Mouse (Mus musculus): Measurements from ENCODE around the gene Mnx1. TPM values are rescaled to one million over a fixed set of nuclear protein-coding genes. Genes with fewer than 3 reads are reported as not detected.

Gene Mnx1
- polyA plus RNA-seq, 1 experiment from 2014 or later = not detected

DNA sequence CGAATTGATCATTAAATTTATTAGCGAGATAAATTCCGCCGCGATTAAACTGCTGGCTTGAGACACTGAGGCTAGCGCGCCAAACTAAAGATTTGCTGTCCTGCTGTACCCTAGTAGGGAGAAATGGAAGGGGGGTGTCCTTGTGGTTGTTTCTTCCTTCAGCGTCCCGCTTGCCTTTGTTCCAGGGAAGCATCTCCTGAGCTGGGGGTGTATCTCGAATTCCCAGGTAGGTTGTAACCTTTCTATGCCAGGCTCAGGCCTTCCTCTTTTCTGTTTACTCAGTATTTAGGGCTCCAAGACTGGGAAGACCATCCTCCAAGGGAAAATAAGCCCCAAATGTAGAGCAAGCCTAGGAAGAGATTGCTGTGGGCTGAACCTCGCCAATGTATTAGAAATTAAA lies 6.9 kb downstream of the Mnx1 start:
- no peak for ATAC-seq (replicated peaks; ENCODE audit: insufficient number of reproducible peaks, low FRiP score, low TSS enrichment)
- Histone ChIP-seq H3K4me3 (ENCODE audit: low read depth, low read length) (no peak overlapping the region), H3K9ac (ENCODE audit: low read depth, low read length) (no peak overlapping the region), H3K4me1 (ENCODE audit: control insufficient read depth, insufficient read depth, low read length) (peaks cover 9% of the 10 kb centered on the region; the same call in 1 of the 2 replicates), H3K9me3 (replicated peaks; ENCODE audit: control insufficient read depth, low read length) (no peaks in the 10 kb centered on the region), H3K4me2 (no peak overlapping the region), H3K27me3 (ENCODE audit: control insufficient read depth, insufficient read depth, low read length) (peaks cover 98% of the 10 kb centered on the region), H3K27ac (ENCODE audit: low read depth, low read length) (no peak overlapping the region), H3K36me3 (ENCODE audit: control insufficient read depth, insufficient read depth, low read length) (no peaks in the 10 kb centered on the region)
- WGBS (ENCODE audit: insufficient replicate concordance) = 2% methylated on average over 11 of the region's 11 CpGs

DNA sequence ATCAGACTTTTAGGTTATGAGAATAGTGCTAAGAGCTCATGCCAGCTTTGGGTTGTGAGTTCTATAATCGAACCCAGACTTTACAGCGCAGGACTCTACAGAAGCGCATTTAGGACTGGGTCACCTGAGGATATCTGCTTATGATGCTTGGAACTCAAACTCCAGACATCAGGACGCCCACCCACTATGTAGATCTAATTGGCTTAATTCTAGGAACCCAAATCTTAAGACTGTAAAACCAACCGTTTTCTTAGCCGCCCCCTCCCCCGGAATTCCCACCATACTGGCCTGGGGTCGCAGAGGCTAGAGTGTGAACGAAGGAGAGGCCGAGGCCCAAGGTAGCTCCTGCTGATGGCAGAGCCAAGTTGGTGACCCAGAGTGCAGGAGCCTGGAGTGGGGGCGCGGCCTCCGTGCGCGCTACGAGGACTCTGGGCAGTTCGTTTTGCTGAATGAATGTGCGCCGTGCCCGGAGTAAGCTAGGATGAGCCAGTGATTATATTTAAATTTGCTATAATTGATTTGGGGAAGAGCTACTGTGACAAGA lies 7.3 kb downstream of the Mnx1 start:
- peaks cover 9% of the 10 kb centered on the region; the same call in 1 of the 2 replicates for H3K4me1 ChIP-seq (ENCODE audit: control insufficient read depth, insufficient read depth, low read length)
- WGBS (ENCODE audit: insufficient replicate concordance) = 4% methylated on average over 20 of the region's 20 CpGs
- no peak overlapping the region for H3K4me3 ChIP-seq (ENCODE audit: low read depth, low read length)
- no peak overlapping the region for H3K27ac ChIP-seq (ENCODE audit: low read depth, low read length)
- H3K27me3 ChIP-seq (ENCODE audit: control insufficient read depth, insufficient read depth, low read length) = peaks cover 97% of the 10 kb centered on the region
- H3K9ac ChIP-seq (ENCODE audit: low read depth, low read length) = no peak overlapping the region
- H3K4me2 ChIP-seq = no peak overlapping the region
- no peak for ATAC-seq (replicated peaks; ENCODE audit: insufficient number of reproducible peaks, low FRiP score, low TSS enrichment)
- no peaks in the 10 kb centered on the region for H3K36me3 ChIP-seq (ENCODE audit: control insufficient read depth, insufficient read depth, low read length)
- no peaks in the 10 kb centered on the region for H3K9me3 ChIP-seq (replicated peaks; ENCODE audit: control insufficient read depth, low read length)

DNA sequence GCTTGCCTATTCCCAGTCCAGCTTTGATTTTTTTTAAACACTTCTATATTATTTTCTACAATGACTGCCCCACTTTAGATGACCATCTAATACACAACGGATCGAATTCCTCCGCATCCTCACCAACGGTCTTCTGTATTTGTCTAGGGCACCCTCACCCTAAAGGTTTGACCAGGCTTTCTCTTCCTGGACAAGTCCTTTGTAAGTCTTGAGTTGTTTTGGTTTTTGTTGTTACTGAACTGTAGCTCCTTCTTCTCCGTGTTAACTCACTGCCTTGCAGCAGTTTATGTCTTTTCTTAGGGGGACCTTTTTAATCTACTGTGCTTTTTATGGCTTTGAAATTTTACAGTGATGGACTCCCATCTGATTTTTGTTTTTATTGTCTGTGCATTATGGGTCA lies 8.0 kb downstream of the Mnx1 start:
- H3K9me3 ChIP-seq (replicated peaks; ENCODE audit: control insufficient read depth, low read length) = no peaks in the 10 kb centered on the region
- H3K27me3 ChIP-seq (ENCODE audit: control insufficient read depth, insufficient read depth, low read length) = peaks cover 93% of the 10 kb centered on the region
- H3K9ac ChIP-seq (ENCODE audit: low read depth, low read length) = no peak overlapping the region
- H3K27ac ChIP-seq (ENCODE audit: low read depth, low read length) = no peak overlapping the region
- H3K4me2 ChIP-seq = no peak overlapping the region
- H3K4me3 ChIP-seq (ENCODE audit: low read depth, low read length) = no peak overlapping the region
- H3K4me1 ChIP-seq (ENCODE audit: control insufficient read depth, insufficient read depth, low read length) = peaks cover 9% of the 10 kb centered on the region; the same call in 1 of the 2 replicates
- no peak for ATAC-seq (replicated peaks; ENCODE audit: insufficient number of reproducible peaks, low FRiP score, low TSS enrichment)
- 19% methylated on average over 5 of the region's 5 CpGs for WGBS (ENCODE audit: insufficient replicate concordance)
- H3K36me3 ChIP-seq (ENCODE audit: control insufficient read depth, insufficient read depth, low read length) = no peaks in the 10 kb centered on the region

DNA sequence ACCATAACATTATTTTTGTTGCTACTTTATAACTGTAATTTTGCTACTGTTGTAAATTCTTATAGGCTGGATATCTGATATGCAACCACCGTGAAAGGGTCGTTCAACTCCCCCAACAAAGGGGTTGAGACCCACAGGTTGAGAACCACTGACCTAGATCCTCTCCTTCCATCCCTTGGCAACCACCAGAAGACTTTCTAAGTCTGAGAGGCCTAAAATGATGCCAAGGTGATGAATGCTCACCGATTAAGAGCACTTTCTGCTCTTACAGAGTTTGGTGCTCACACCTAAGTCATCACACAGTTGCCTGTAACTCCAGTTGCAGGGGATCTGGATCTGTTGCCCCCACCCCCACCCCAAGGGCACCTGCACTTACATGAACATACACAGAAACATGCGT lies 8.8 kb downstream of the Mnx1 start:
- 9% methylated on average over 4 of the region's 4 CpGs for WGBS (ENCODE audit: insufficient replicate concordance)
- ATAC-seq (replicated peaks; ENCODE audit: insufficient number of reproducible peaks, low FRiP score, low TSS enrichment) = no peak
- Histone ChIP-seq H3K4me3 (ENCODE audit: low read depth, low read length) (no peak overlapping the region), H3K9ac (ENCODE audit: low read depth, low read length) (no peak overlapping the region), H3K27ac (ENCODE audit: low read depth, low read length) (no peak overlapping the region), H3K27me3 (ENCODE audit: control insufficient read depth, insufficient read depth, low read length) (peaks cover 87% of the 10 kb centered on the region), H3K4me2 (no peak overlapping the region), H3K4me1 (ENCODE audit: control insufficient read depth, insufficient read depth, low read length) (peaks cover 9% of the 10 kb centered on the region; the same call in 1 of the 2 replicates), H3K9me3 (replicated peaks; ENCODE audit: control insufficient read depth, low read length) (no peaks in the 10 kb centered on the region), H3K36me3 (ENCODE audit: control insufficient read depth, insufficient read depth, low read length) (no peaks in the 10 kb centered on the region)

DNA sequence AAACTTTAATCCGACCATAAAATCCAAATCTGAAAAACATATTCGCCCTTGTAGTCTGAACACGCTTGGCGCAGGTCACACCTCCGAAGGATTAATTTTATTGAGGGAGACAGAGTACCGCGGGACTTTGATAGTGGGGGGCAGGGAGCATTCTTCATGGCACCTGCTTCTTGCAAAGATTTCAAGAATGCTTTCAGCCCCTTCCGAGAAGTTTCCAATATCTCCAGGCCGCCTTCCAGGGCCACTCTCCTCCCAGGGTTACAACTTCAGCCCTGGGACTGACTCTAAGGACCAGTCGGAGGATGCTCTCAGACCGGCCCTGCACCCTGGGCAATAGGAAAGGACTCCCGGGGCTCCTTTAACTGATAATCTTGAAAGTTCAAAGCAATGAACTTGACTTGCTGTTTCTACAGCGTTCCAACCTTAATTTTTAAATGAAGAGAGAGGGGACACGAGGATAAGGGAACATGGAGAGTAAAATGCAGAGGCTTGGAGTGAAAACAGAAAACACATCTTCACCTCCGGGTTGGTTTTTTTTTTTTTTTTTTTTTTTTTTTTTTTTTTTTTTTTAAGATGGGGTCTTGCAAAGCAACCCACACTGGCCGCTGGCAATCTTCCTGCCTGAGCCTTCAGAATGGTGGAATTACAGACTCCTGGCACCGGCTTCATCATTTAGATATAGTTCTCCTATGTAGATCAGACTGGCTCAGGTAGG lies 9.8 kb downstream of the Mnx1 start:
- ATAC-seq (replicated peaks; ENCODE audit: insufficient number of reproducible peaks, low FRiP score, low TSS enrichment) = no peak
- Histone ChIP-seq H3K4me1 (ENCODE audit: control insufficient read depth, insufficient read depth, low read length) (peaks cover 9% of the 10 kb centered on the region; the same call in 1 of the 2 replicates), H3K9ac (ENCODE audit: low read depth, low read length) (no peak overlapping the region), H3K36me3 (ENCODE audit: control insufficient read depth, insufficient read depth, low read length) (no peaks in the 10 kb centered on the region), H3K27me3 (ENCODE audit: control insufficient read depth, insufficient read depth, low read length) (peaks cover 77% of the 10 kb centered on the region), H3K9me3 (replicated peaks; ENCODE audit: control insufficient read depth, low read length) (no peaks in the 10 kb centered on the region), H3K27ac (ENCODE audit: low read depth, low read length) (no peak overlapping the region), H3K4me3 (ENCODE audit: low read depth, low read length) (peak overlapping the region; percentile 56), H3K4me2 (peak overlapping the region; percentile 91)
- WGBS (ENCODE audit: insufficient replicate concordance) = 3% methylated on average over 17 of the region's 17 CpGs

DNA sequence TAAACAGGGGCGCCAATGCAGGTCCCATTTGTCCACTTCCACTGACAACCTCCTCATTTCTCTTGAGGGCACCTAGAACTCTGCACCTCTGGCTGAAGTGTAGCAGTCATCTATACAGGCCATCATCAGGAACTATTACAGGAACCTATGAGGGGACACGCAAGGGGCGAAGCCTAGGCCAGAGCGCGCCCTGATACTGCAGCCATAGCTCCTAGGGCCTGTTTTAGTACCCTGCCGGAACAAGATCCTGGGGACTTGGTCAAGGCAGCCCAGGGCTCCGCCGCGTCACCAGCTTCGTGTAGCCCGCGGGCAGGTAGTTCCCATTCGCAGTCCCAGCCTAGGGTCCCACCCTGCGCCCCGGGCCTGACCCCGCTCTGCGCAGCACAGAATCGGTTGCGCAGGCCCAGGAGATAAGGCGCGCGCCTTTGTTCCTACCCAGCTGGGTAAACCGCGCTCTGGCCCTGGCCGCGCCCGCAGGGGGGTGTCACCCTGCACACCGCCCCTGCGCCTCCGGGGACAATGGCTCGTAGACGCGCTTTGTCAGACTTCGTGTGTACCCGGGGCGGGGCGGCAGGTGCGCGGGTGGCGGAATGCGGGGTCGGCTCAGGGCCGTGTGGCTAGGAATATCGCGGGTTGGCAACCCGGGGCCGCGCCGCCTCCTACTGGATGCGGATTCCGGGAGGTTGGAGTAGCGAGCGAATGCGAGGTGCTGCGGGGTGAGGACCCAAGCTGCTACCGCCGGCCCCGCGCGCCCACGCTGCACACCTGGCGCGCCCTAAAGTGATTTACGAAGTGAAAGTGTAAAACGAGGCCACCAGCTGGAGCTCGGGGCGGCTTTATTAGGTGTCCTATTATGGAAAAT lies 10.6 kb downstream of the Mnx1 start:
- H3K36me3 ChIP-seq (ENCODE audit: control insufficient read depth, insufficient read depth, low read length) = no peaks in the 10 kb centered on the region
- H3K27ac ChIP-seq (ENCODE audit: low read depth, low read length) = no peak overlapping the region
- WGBS (ENCODE audit: insufficient replicate concordance) = 3% methylated on average over 67 of the region's 67 CpGs
- H3K4me2 ChIP-seq = peak overlapping the region; percentile 91
- H3K4me1 ChIP-seq (ENCODE audit: control insufficient read depth, insufficient read depth, low read length) = peaks cover 9% of the 10 kb centered on the region; the same call in 1 of the 2 replicates
- H3K4me3 ChIP-seq (ENCODE audit: low read depth, low read length) = peak overlapping the region; percentile 56
- H3K27me3 ChIP-seq (ENCODE audit: control insufficient read depth, insufficient read depth, low read length) = peaks cover 69% of the 10 kb centered on the region
- H3K9ac ChIP-seq (ENCODE audit: low read depth, low read length) = peak overlapping the region; percentile 49; the same call in 1 of the 2 replicates
- 0 out of 2 replicates have a peak, but pooled peaks have one; percentile 37 for ATAC-seq (replicated peaks; ENCODE audit: insufficient number of reproducible peaks, low FRiP score, low TSS enrichment)
- H3K9me3 ChIP-seq (replicated peaks; ENCODE audit: control insufficient read depth, low read length) = no peaks in the 10 kb centered on the region

DNA sequence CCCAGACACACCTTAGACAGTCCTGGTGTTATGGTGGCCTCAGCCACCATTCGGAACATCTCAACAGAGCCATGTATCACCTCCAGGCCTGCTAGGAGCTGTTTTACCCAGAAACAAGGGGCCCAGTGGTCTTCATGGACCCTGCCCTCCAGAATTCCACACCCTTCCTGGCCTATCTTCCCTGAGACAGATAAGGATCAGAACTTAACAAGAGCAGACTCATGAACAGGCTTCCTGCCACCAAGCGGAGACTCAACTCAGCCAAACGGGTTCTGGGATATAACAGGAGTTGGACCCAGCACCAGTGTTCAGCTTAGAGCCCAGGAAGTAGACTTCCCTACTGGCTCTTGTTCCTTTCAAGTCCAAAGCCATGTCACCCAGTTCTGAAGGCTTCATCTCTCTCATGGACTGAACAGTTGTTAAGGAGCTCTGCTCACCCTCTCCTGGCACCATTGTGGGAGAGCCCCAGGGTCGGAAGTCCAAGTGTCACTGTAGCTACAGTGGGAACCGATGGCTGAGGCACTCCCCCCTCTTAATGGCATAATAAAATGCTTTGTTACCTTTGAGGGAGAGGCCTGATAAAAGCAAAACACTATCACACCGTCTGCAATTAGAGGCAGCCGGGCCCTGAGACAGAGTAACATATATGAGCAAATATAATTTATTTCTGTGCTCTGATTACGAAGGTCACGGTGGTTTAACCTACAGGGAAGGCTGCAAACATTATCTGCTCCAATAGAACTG lies 15.2 kb downstream of the Mnx1 start:
- Histone ChIP-seq H3K4me3 (ENCODE audit: low read depth, low read length) (no peak overlapping the region), H3K27ac (ENCODE audit: low read depth, low read length) (no peak overlapping the region), H3K9ac (ENCODE audit: low read depth, low read length) (no peak overlapping the region), H3K36me3 (ENCODE audit: control insufficient read depth, insufficient read depth, low read length) (no peaks in the 10 kb centered on the region), H3K9me3 (replicated peaks; ENCODE audit: control insufficient read depth, low read length) (no peaks in the 10 kb centered on the region), H3K4me1 (ENCODE audit: control insufficient read depth, insufficient read depth, low read length) (peaks cover 6% of the 10 kb centered on the region; the same call in 1 of the 2 replicates), H3K27me3 (ENCODE audit: control insufficient read depth, insufficient read depth, low read length) (peaks cover 24% of the 10 kb centered on the region), H3K4me2 (no peak overlapping the region)
- 67% methylated on average over 9 of the region's 9 CpGs for WGBS (ENCODE audit: insufficient replicate concordance)
- ATAC-seq (replicated peaks; ENCODE audit: insufficient number of reproducible peaks, low FRiP score, low TSS enrichment) = no peak
